Mouse (Mus musculus) MEL (cell line): ENCODE results near the gene Kremen2. TPM values are rescaled to one million over a fixed set of nuclear protein-coding genes. Genes with fewer than 3 reads are reported as not detected.

Source experiments
- DNase-seq: peaks from one replicate; pipeline ENCODE4 v3.0.0; 2011; ENCODE audit warnings: low read depth, low spot score
- H3K27ac ChIP-seq: 2 replicates; pipeline ENCODE4 v1.5.1; 2012; ENCODE audit warnings: low read depth, mild to moderate bottlenecking, control low read depth, low read length, moderate library complexity; ENCODE audit not compliant: control insufficient read depth
- H3K27me3 ChIP-seq, 2 experiments: fragments of 150-350 bp in 1 of 2; sonication (generic) in 1 of 2; 2 replicates each; pipeline ENCODE4 v1.6.1; 2012; ENCODE audit warnings: low read length in 2 of 2, mild to moderate bottlenecking in 2 of 2, improper control_type of control experiment in 1 of 2, moderate library complexity in 1 of 2; ENCODE audit not compliant: insufficient read depth in 2 of 2, control insufficient read depth in 1 of 2
- H3K36me3 ChIP-seq, 2 experiments: 2 replicates each; pipeline ENCODE4 v1.6.1; 2012 to 2014; ENCODE audit warnings: low read length in 2 of 2, improper control_type of control experiment in 1 of 2, inconsistent platforms in 1 of 2, mild to moderate bottlenecking in 1 of 2; ENCODE audit not compliant: insufficient read depth in 2 of 2, control insufficient read depth in 1 of 2
- H3K4me1 ChIP-seq, 2 experiments: fragments of 150-350 bp in 1 of 2; sonication (generic) in 1 of 2; 2 replicates each; pipeline ENCODE4 v1.6.1; 2012; ENCODE audit warnings: low read length in 2 of 2, improper control_type of control experiment in 1 of 2, mild to moderate bottlenecking in 1 of 2; ENCODE audit not compliant: insufficient read depth in 2 of 2, control insufficient read depth in 1 of 2
- H3K4me3 ChIP-seq, 2 experiments: fragments of 150-350 bp in 1 of 2; sonication (generic) in 1 of 2; 2 replicates each; pipeline ENCODE4 v1.5.1; 2012; ENCODE audit warnings: low read depth in 2 of 2, low read length in 2 of 2, mild to moderate bottlenecking in 2 of 2, moderate library complexity in 2 of 2, control low read depth in 1 of 2, improper control_type of control experiment in 1 of 2; ENCODE audit not compliant: control insufficient read depth in 1 of 2, insufficient read depth in 1 of 2
- H3K79me2 ChIP-seq: 2 replicates; pipeline ENCODE4 v1.6.1; 2012; ENCODE audit warnings: mild to moderate bottlenecking, low read length, moderate library complexity; ENCODE audit not compliant: control insufficient read depth, poor library complexity, insufficient read depth
- H3K9ac ChIP-seq: 2 replicates; pipeline ENCODE4 v1.6.1; 2012; ENCODE audit warnings: low read depth, mild to moderate bottlenecking, control low read depth, low read length, moderate library complexity; ENCODE audit not compliant: control insufficient read depth, poor library complexity, severe bottlenecking
- H3K9me3 ChIP-seq: fragments of 150-350 bp; sonication (generic); replicated peaks from 2 replicates; pipeline ENCODE4 v1.6.1; 2012; ENCODE audit warnings: mild to moderate bottlenecking, low read length, improper control_type of control experiment, moderate library complexity; ENCODE audit not compliant: insufficient read depth
- CHD2 ChIP-seq: IDR thresholded peaks from 2 replicates; pipeline ENCODE4 v1.6.1; 2011; ENCODE audit warnings: low read length, improper control_type of control experiment
- GABPA ChIP-seq: IDR thresholded peaks from 2 replicates; pipeline ENCODE4 v1.6.1; 2012; ENCODE audit warnings: low read depth, mild to moderate bottlenecking, inconsistent platforms, low read length, improper control_type of control experiment, moderate library complexity
- HCFC1 ChIP-seq: IDR thresholded peaks from 2 replicates; pipeline ENCODE4 v1.6.1; 2012; ENCODE audit warnings: low read depth, mild to moderate bottlenecking, inconsistent platforms, low read length, improper control_type of control experiment, moderate library complexity
- JUND ChIP-seq: IDR thresholded peaks from 2 replicates; pipeline ENCODE4 v1.6.1; 2011; ENCODE audit warnings: low read depth, mild to moderate bottlenecking, improper control_type of control experiment, low read length
- MAZ ChIP-seq: IDR thresholded peaks from 2 replicates; pipeline ENCODE4 v1.6.1; 2012; ENCODE audit warnings: low read depth, mild to moderate bottlenecking, inconsistent platforms, low read length, improper control_type of control experiment
- MEF2A ChIP-seq: IDR thresholded peaks from 2 replicates; pipeline ENCODE4 v1.6.1; 2014; ENCODE audit warnings: low read depth, mild to moderate bottlenecking, inconsistent platforms, low read length, improper control_type of control experiment; ENCODE audit not compliant: poor library complexity, insufficient replicate concordance, severe bottlenecking; ENCODE audit errors: extremely low read depth
- MXI1 ChIP-seq: IDR thresholded peaks from 2 replicates; pipeline ENCODE4 v1.6.1; 2011; ENCODE audit warnings: mild to moderate bottlenecking, low read depth, low read length, improper control_type of control experiment
- NELFE ChIP-seq: IDR thresholded peaks from 2 replicates; pipeline ENCODE4 v1.6.1; 2011; ENCODE audit warnings: low read depth, low read length, improper control_type of control experiment
- NRF1 ChIP-seq: IDR thresholded peaks from 2 replicates; pipeline ENCODE4 v1.6.1; 2014; ENCODE audit warnings: low read depth, mild to moderate bottlenecking, inconsistent platforms, low read length, improper control_type of control experiment, moderate library complexity; ENCODE audit not compliant: poor library complexity, insufficient read depth, severe bottlenecking
- POLR2AphosphoS2 ChIP-seq: IDR thresholded peaks from 2 replicates; pipeline ENCODE4 v1.6.1; 2011; ENCODE audit warnings: low read length, improper control_type of control experiment
- POLR2AphosphoS5 ChIP-seq: IDR thresholded peaks from 2 replicates; pipeline ENCODE4 v1.6.1; 2012; ENCODE audit warnings: low read depth, borderline replicate concordance, mild to moderate bottlenecking, inconsistent platforms, low read length, moderate library complexity, mixed read lengths
- RAD21 ChIP-seq: IDR thresholded peaks from 2 replicates; pipeline ENCODE4 v1.6.1; 2011; ENCODE audit warnings: mild to moderate bottlenecking, low read depth, low read length, improper control_type of control experiment
- RCOR1 ChIP-seq: IDR thresholded peaks from 2 replicates; pipeline ENCODE4 v1.6.1; 2012; ENCODE audit warnings: low read depth, mild to moderate bottlenecking, inconsistent platforms, low read length, improper control_type of control experiment
- SIN3A ChIP-seq: IDR thresholded peaks from 2 replicates; pipeline ENCODE4 v1.6.1; 2012; ENCODE audit warnings: low read length, improper control_type of control experiment, inconsistent platforms
- TAL1 ChIP-seq: IDR thresholded peaks from 2 replicates; pipeline ENCODE4 v1.6.1; 2012; ENCODE audit warnings: mild to moderate bottlenecking, inconsistent platforms, low read length, moderate library complexity, mixed read lengths
- USF1 ChIP-seq: IDR thresholded peaks from 2 replicates; pipeline ENCODE4 v1.6.1; 2014; ENCODE audit warnings: low read depth, mild to moderate bottlenecking, inconsistent platforms, low read length, improper control_type of control experiment, moderate library complexity
- USF2 ChIP-seq, 2 experiments: IDR thresholded peaks; 2 replicates each; pipeline ENCODE4 v1.6.1; 2011 to 2012; ENCODE audit warnings: improper control_type of control experiment in 2 of 2, low read length in 2 of 2, borderline replicate concordance in 1 of 2, inconsistent platforms in 1 of 2, low read depth in 1 of 2, mild to moderate bottlenecking in 1 of 2; ENCODE audit not compliant: insufficient read depth in 1 of 2
- ZKSCAN1 ChIP-seq: IDR thresholded peaks from 2 replicates; pipeline ENCODE4 v1.6.1; 2012; ENCODE audit warnings: low read depth, mild to moderate bottlenecking, inconsistent platforms, low read length, improper control_type of control experiment, moderate library complexity
- ZNF384 ChIP-seq: IDR thresholded peaks from 2 replicates; pipeline ENCODE4 v1.6.1; 2012; ENCODE audit warnings: low read depth, mild to moderate bottlenecking, inconsistent platforms, low read length, improper control_type of control experiment
- polyA plus RNA-seq, 2 experiments: library from polyadenylated mRNA; stranded (reverse) in 1 of 2; unstranded in 1 of 2; fragments of >175 nt in 1 of 2; fragments of >200 nt in 1 of 2; gene quantifications; 2 replicates each; pipeline versions ENCODE4 v1.2.1 to v1.2.4; 2012; ENCODE audit warnings: low replicate concordance in 2 of 2, low read depth in 1 of 2; ENCODE audit not compliant: insufficient read length in 2 of 2, insufficient read depth in 1 of 2, missing spikeins in 1 of 2
- total RNA-seq: library from RNA; depleted of rRNA; stranded (reverse); fragments of 300-350 nt; gene quantifications from 2 replicates; pipeline ENCODE4 v1.2.3, GENCODE M21; 2012

The Kremen2 gene
- total and polyA plus RNA-seq, 3 experiments: 0.11 TPM; not detected in 2

DNA sequence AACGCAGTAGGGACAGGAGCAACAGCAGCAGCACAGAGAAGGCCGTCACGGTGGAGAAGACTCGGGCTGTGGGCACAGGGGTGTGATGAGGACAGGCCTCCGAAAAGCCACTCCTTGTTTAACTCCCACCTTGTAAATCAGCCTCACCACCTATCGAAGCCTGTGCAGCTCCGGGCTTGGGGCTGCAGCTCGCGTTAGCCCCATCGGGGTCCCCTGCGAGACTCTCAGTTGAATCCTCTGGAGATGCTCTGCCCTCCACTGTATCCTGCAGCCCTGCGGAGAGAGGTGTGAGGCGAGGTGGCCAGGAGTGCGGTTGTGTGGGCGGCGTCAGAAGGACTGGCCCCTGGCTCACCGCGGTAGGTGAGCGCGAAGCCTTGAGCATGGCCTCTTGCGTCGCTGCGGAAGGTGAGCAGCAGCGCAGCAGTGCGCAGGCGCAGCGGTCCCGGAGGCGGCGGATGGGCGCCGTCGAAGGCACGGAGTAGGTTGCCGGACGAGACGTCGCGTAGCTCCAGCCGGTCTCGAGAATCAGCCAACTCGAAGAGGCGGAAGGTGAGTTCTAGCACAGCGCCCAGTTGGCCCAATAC, 3.3 kb downstream of the Kremen2 start:
- TF ChIP-seq ZKSCAN1: no peak
- no peak for TF ChIP-seq POLR2AphosphoS2
- no peak for TF ChIP-seq TAL1
- TF ChIP-seq NELFE: no peak
- no peak for TF ChIP-seq GABPA
- TF ChIP-seq MXI1: no peak
- no peak for TF ChIP-seq SIN3A
- no peak for TF ChIP-seq POLR2AphosphoS5
- TF ChIP-seq USF1: no peak
- no peak for TF ChIP-seq RCOR1
- TF ChIP-seq HCFC1: no peak
- no peak for TF ChIP-seq MAZ
- no peak for TF ChIP-seq USF2 (IDR thresholded peaks at IDR 0.05; ENCODE audit: borderline replicate concordance in 1 of 2, insufficient read depth in 1 of 2, low read depth in 1 of 2, low read length in 2 of 2)
- TF ChIP-seq RAD21: no peak
- no peak for TF ChIP-seq NRF1
- TF ChIP-seq JUND: no peak
- Histone ChIP-seq H3K79me2 (no peaks in the 10 kb centered on the region; the same call in 1 of the 2 replicates), H3K9me3 (no peaks in the 10 kb centered on the region), H3K27ac (no peak overlapping the region), H3K27me3 (no peaks in the 10 kb centered on the region), H3K4me1 (peaks cover 4 to 15% of the 10 kb centered on the region in 2 experiments; a peak in 3 of 4 replicates), H3K4me3 (no peak overlapping the region), H3K36me3 (peaks cover 0 to 4% of the 10 kb centered on the region in 2 experiments; a peak in 2 of 4 replicates), H3K9ac (no peak overlapping the region)
- DNase-seq: no peak

DNA sequence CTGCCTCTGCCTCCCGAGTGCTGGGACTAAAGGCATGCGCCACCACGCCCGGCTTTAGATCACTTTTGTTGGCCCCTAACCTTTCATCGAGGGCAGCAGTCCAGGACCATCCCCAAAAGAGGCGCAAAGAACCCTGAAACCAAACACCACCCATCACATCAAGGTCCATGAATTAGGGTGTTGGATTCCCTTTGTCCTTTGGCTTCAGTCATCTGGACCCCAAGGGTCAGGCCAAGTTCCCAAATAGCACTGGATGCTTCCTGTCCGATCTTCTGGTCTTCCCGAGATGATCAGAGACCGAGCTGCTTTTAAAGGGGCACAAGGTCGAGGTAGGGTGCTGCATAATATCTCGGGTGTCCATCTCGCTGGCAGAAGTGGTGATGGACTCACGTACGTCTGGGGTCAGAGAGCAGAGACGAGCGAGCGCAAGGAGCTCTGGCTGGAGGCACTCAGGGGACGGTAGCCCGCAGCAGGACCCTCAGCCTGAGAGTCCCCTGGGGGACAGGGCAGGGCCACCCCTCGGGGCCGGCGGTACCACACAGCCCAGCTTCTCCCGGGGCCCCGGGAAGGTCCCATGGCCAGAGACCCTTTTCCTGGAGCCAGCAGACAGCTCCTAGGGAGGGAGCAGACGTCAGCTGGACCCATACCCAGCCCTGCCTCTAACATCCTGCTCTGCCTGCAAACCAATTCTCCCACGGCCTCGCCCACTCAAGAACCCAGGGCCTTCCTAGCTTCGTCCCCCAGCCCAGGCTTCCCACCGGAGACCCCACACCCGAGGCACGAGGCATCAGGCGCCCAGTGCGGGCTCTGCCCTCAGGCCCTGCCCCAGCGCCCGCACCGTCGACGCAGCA, 4.0 kb downstream of the Kremen2 start:
- Histone ChIP-seq H3K36me3 (peaks cover 0 to 2% of the 10 kb centered on the region in 2 experiments; a peak in 2 of 4 replicates), H3K4me1 (peaks cover 1 to 10% of the 10 kb centered on the region in 2 experiments; a peak in 2 of 4 replicates), H3K79me2 (no peaks in the 10 kb centered on the region; the same call in 1 of the 2 replicates), H3K27me3 (no peaks in the 10 kb centered on the region), H3K9me3 (no peaks in the 10 kb centered on the region), H3K27ac (no peak overlapping the region), H3K9ac (no peak overlapping the region), H3K4me3 (no peak overlapping the region)
- DNase-seq: no peak
- TF ChIP-seq CHD2 (no peak), ZNF384 (no peak), MEF2A (no peak), JUND (no peak)
